Comparison of ENCODE assay signal across 16 mouse cellular contexts in the genomic region with DNA sequence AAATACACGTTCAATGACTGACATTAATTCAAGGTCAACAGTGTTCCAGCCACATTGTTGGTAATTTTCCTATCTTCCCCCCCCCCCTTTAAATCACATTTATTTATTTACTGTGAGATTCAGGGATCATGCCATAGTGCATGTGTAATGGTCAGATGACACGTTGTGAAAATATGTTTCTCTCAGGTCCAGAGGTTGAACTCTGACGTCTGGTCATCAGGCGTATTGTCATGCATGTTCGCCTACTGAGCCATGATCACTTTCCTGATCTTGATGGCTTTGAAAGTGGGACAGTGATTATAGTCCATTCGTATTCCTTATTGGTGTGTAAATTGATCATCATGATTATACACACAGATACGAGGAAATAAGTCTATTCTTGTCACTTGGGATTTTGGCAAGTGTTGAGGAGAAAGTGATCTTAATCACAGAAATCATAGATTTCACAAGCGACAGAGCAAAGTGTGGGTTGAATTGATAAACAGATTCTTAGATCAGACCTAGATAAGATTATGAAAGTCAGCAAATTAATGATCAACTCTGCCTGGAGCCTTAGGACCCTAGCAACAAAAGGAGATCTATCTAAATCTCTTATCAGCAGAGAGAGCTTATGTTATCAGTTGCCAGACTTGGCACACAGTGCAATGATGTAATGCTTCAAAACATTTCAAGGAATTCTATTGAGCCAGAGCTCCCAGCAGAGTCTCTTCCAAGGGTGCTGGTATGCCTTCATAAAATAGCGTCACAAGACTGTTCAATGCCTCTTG.
"Had no signal": no experiment of that assay in that cellular context is flagged by ENCODE, and none has a peak within 500 bp of the region (broad histone marks: within the 10 kb centered on the region; RNA-seq: fewer than 3 reads in every experiment).

No protein-coding gene starts in this region.

- H3K27ac ChIP-seq: left cerebral cortex, adult 2 months; limb, embryonic 10.5 days; liver, embryonic 14.5 days; macrophage; midbrain, embryonic 15.5 days; neural tube, embryonic 12.5 days had no signal

- H3K4me2 ChIP-seq: midbrain, embryonic 11.5 days; midbrain, embryonic 15.5 days; neural tube, embryonic 12.5 days had no signal

- H3K36me3 ChIP-seq: limb, embryonic 10.5 days; midbrain, embryonic 15.5 days; neural tube, embryonic 12.5 days had no signal

- H3K4me1 ChIP-seq: limb, embryonic 10.5 days; megakaryocyte, embryonic 14.5 days; midbrain, embryonic 15.5 days; neural tube, embryonic 12.5 days had no signal

- DNase-seq: kidney, adult 11 months; kidney, postnatal 10 days; lung, postnatal 14 days; retina, postnatal 1 day; right cerebral cortex, postnatal 4 days; spleen, adult 18-20 months; thymus, adult 18-20 months; thymus, postnatal 14 days had no signal

- H3K9ac ChIP-seq: liver, embryonic 14.5 days; midbrain, embryonic 15.5 days; neural tube, embryonic 12.5 days had no signal

- H3K4me3 ChIP-seq: left cerebral cortex, adult 2 months; limb, embryonic 10.5 days; megakaryocyte, embryonic 14.5 days; midbrain, embryonic 15.5 days; neural tube, embryonic 12.5 days had no signal

- ATAC-seq: midbrain, embryonic 15.5 days had no signal

- H3K27me3 ChIP-seq: megakaryocyte, embryonic 14.5 days; midbrain, embryonic 15.5 days; neural tube, embryonic 12.5 days had no signal

- H3K9me3 ChIP-seq: limb, embryonic 10.5 days; midbrain, embryonic 15.5 days; neural tube, embryonic 12.5 days had no signal
